ENCODE assay signal across 14 mouse cellular contexts in genomic region chr4:156253043-156253442, GRCm38 (mm10). TPM values are rescaled to one million over a fixed set of nuclear protein-coding genes. Genes with fewer than 3 reads are reported as not detected.
DNase-seq lines count a peak whose midpoint lies in the region; ATAC-seq and TF ChIP-seq lines count a peak whose summit lies in the region.
"Had no signal": no experiment of that assay in that cellular context is flagged by ENCODE, and none has a peak within 500 bp of the region (broad histone marks: within the 10 kb centered on the region; RNA-seq: fewer than 3 reads in every experiment).

No protein-coding gene starts in this region.

- ATAC-seq in hindbrain, embryonic 13.5 days (ENCODE audit: low FRiP score) = 0 out of 2 replicates have a peak, but pooled peaks have one; percentile 8
- peak; percentile 46 for ATAC-seq in common myeloid progenitor, adult 5-6 weeks (replicated peaks; ENCODE audit: low read depth, poor library complexity, severe bottlenecking)
- peak; percentile 81 for ATAC-seq in liver, postnatal 0 days

- DNase-seq in hindbrain, embryonic 10.5 days (ENCODE audit: low spot score) = no peak
- peak; percentile 59 for DNase-seq in MEL-GATA-1-ER (ENCODE audit: extremely low read depth, low read depth)
- DNase-seq in liver, postnatal 0 days = peak; percentile 62
- DNase-seq in layer of hippocampus, postnatal 10 days (ENCODE audit: low spot score in 2 of 2) = no peak
- no peak for DNase-seq in cerebellum, adult 2 months
- no peak for DNase-seq in cerebellum, postnatal 10 days
- DNase-seq: gastrocnemius, adult 2 months; lung, postnatal 14 days; right cerebral cortex, postnatal 4 days; thymus, postnatal 36 days had no signal

- TF ChIP-seq EP300 in liver, postnatal 0 days (IDR thresholded peaks at IDR 0.05; ENCODE audit: low read depth) = peak; percentile 99

- WGBS in hindbrain, embryonic 13.5 days = 33% methylated on average over 7 of the region's 7 CpGs
- WGBS in hindbrain, embryonic 10.5 days = 42% methylated on average over 7 of the region's 7 CpGs
- WGBS in liver, postnatal 0 days (ENCODE audit: insufficient replicate concordance) = 32% methylated on average over 7 of the region's 7 CpGs
- 63% methylated on average over 7 of the region's 7 CpGs for WGBS in cerebellum, adult 2 months

- peaks cover 19% of the 10 kb centered on the region for H3K36me3 ChIP-seq in hindbrain, embryonic 13.5 days
- H3K36me3 ChIP-seq in hindbrain, embryonic 10.5 days = peaks cover 17% of the 10 kb centered on the region
- peaks cover 30% of the 10 kb centered on the region for H3K36me3 ChIP-seq in liver, postnatal 0 days (replicated peaks; ENCODE audit: insufficient read depth, low read length)

- no peak overlapping the region for H3K9ac ChIP-seq in hindbrain, embryonic 13.5 days
- H3K9ac ChIP-seq in liver, postnatal 0 days (replicated peaks) = peak overlapping the region; percentile 23; the same call in 1 of the 2 replicates
- H3K9ac ChIP-seq: embryonic facial prominence, embryonic 15.5 days had no signal

- TF ChIP-seq CTCF in liver, postnatal 0 days (IDR thresholded peaks at IDR 0.05; ENCODE audit: low read depth) = no peak
- no peak for TF ChIP-seq CTCF in cerebellum, adult 2 months (IDR thresholded peaks at IDR 0.05; ENCODE audit: borderline replicate concordance, insufficient read depth, low read depth, low read length)

- H3K4me1 ChIP-seq in hindbrain, embryonic 13.5 days (replicated peaks) = peaks cover 40% of the 10 kb centered on the region
- peaks cover 36% of the 10 kb centered on the region for H3K4me1 ChIP-seq in hindbrain, embryonic 10.5 days (replicated peaks)
- peaks cover 25% of the 10 kb centered on the region for H3K4me1 ChIP-seq in liver, postnatal 0 days (ENCODE audit: insufficient read depth)
- H3K4me1 ChIP-seq in cerebellum, adult 2 months (ENCODE audit: control insufficient read depth, insufficient read depth, low read length) = 0 out of 2 replicates have a peak, but pooled peaks cover 3% of the 10 kb centered on the region

- no peaks in the 10 kb centered on the region for H3K9me3 ChIP-seq in hindbrain, embryonic 13.5 days
- no peaks in the 10 kb centered on the region for H3K9me3 ChIP-seq in hindbrain, embryonic 10.5 days
- H3K9me3 ChIP-seq in liver, postnatal 0 days (ENCODE audit: low read length) = no peaks in the 10 kb centered on the region
- H3K9me3 ChIP-seq: embryonic facial prominence, embryonic 15.5 days had no signal

- TF ChIP-seq POLR2A in cerebellum, adult 2 months (IDR thresholded peaks at IDR 0.05; ENCODE audit: borderline replicate concordance, insufficient read depth, low read length) = no peak

- no peak overlapping the region for H3K4me2 ChIP-seq in hindbrain, embryonic 13.5 days
- H3K4me2 ChIP-seq in liver, postnatal 0 days (ENCODE audit: low read depth, low read length) = peak overlapping the region; percentile 58
- H3K4me2 ChIP-seq: embryonic facial prominence, embryonic 15.5 days had no signal

- H3K27me3 ChIP-seq in hindbrain, embryonic 13.5 days = peaks cover 35% of the 10 kb centered on the region
- peaks cover 47% of the 10 kb centered on the region for H3K27me3 ChIP-seq in hindbrain, embryonic 10.5 days (ENCODE audit: insufficient read depth, poor library complexity, severe bottlenecking)
- peaks cover 17% of the 10 kb centered on the region for H3K27me3 ChIP-seq in liver, postnatal 0 days (ENCODE audit: insufficient read depth, low read length)
- no peaks in the 10 kb centered on the region; the same call in 1 of the 2 replicates for H3K27me3 ChIP-seq in cerebellum, adult 2 months (ENCODE audit: control insufficient read depth, insufficient read depth, low read length)

- H3K4me3 ChIP-seq in hindbrain, embryonic 13.5 days = no peak overlapping the region
- no peak overlapping the region for H3K4me3 ChIP-seq in hindbrain, embryonic 10.5 days
- peak overlapping the region; percentile 4 for H3K4me3 ChIP-seq in liver, postnatal 0 days (ENCODE audit: low read depth, low read length)
- H3K4me3 ChIP-seq in cerebellum, adult 2 months (replicated peaks; ENCODE audit: insufficient read depth, low read depth, low read length) = no peak overlapping the region
- H3K4me3 ChIP-seq: embryonic facial prominence, embryonic 15.5 days; gastrocnemius, adult 2 months had no signal

- no peak overlapping the region for H3K27ac ChIP-seq in hindbrain, embryonic 13.5 days
- no peak overlapping the region; the same call in 1 of the 2 replicates for H3K27ac ChIP-seq in hindbrain, embryonic 10.5 days
- H3K27ac ChIP-seq in liver, postnatal 0 days (ENCODE audit: low read depth) = peak overlapping the region; percentile 60
- no peak overlapping the region for H3K27ac ChIP-seq in cerebellum, adult 2 months (ENCODE audit: insufficient read depth, low read length)
- H3K27ac ChIP-seq: embryonic facial prominence, embryonic 15.5 days; gastrocnemius, adult 2 months had no signal

RNA-seq across cellular contexts. Expression of gene Samd11, which starts 2.4 kb away (rescaled TPM):
- polyA plus RNA-seq in hindbrain, embryonic 13.5 days (2015; fragmentation: Nextera tagmentation; extraction: Ambion mirVana) = 2.8 and 3.1 TPM in 2 replicates
- polyA plus RNA-seq in hindbrain, embryonic 10.5 days (2016; fragmentation: Nextera tagmentation; extraction: Ambion mirVana) = 2.1 and 2.7 TPM in 2 replicates
- 0.10 and 0.82 TPM in 2 replicates for total RNA-seq in common myeloid progenitor, adult 5-6 weeks (2017)
- polyA plus RNA-seq in liver, postnatal 0 days (2015; fragmentation: Nextera tagmentation; extraction: Ambion mirVana) = 9.7 and 10.3 TPM in 2 replicates
- 1 to 10 TPM; 2.9 to 4.2 TPM for total RNA-seq in layer of hippocampus, postnatal 10 days (2021)
- 1.7 and 1.8 TPM in 2 replicates for polyA plus RNA-seq in cerebellum, adult 2 months (2012; rRNA removed)
- total RNA-seq: gastrocnemius, adult 2 months had no signal

RNA-seq across cellular contexts. Expression of gene Noc2l, which starts 17.2 kb away (rescaled TPM):
- polyA plus RNA-seq in hindbrain, embryonic 13.5 days (2015; fragmentation: Nextera tagmentation; extraction: Ambion mirVana) = 49.0 and 53.7 TPM in 2 replicates
- polyA plus RNA-seq in hindbrain, embryonic 10.5 days (2016; fragmentation: Nextera tagmentation; extraction: Ambion mirVana) = 91.4 and 108 TPM in 2 replicates
- total RNA-seq in common myeloid progenitor, adult 5-6 weeks (2017) = 141 and 157 TPM in 2 replicates
- polyA plus RNA-seq in liver, postnatal 0 days (2015; fragmentation: Nextera tagmentation; extraction: Ambion mirVana) = 20.5 and 22.3 TPM in 2 replicates
- 10 to 100 TPM; 61.2 to 64.3 TPM for total RNA-seq in layer of hippocampus, postnatal 10 days (2021)
- polyA plus RNA-seq in cerebellum, adult 2 months (2012; rRNA removed) = 73.5 and 75.9 TPM in 2 replicates

RNA-seq across cellular contexts. Expression of gene Plekhn1, which starts 18.4 kb away (rescaled TPM):
- polyA plus RNA-seq in hindbrain, embryonic 13.5 days (2015; fragmentation: Nextera tagmentation; extraction: Ambion mirVana) = 26.4 and 26.6 TPM in 2 replicates
- polyA plus RNA-seq in hindbrain, embryonic 10.5 days (2016; fragmentation: Nextera tagmentation; extraction: Ambion mirVana) = 22.3 and 23.0 TPM in 2 replicates
- total RNA-seq in common myeloid progenitor, adult 5-6 weeks (2017) = 12.9 and 16.8 TPM in 2 replicates
- 2.0 and 2.3 TPM in 2 replicates for polyA plus RNA-seq in liver, postnatal 0 days (2015; fragmentation: Nextera tagmentation; extraction: Ambion mirVana)
- 10 to 100 TPM; 36.4 to 41.9 TPM for total RNA-seq in layer of hippocampus, postnatal 10 days (2021)
- 93.4 and 101 TPM in 2 replicates for polyA plus RNA-seq in cerebellum, adult 2 months (2012; rRNA removed)

RNA-seq across cellular contexts. Expression of gene Perm1, which starts 37.4 kb away (rescaled TPM):
- 2.5 and 2.7 TPM in 2 replicates for polyA plus RNA-seq in hindbrain, embryonic 13.5 days (2015; fragmentation: Nextera tagmentation; extraction: Ambion mirVana)
- polyA plus RNA-seq in hindbrain, embryonic 10.5 days (2016; fragmentation: Nextera tagmentation; extraction: Ambion mirVana) = 1.2 and 1.8 TPM in 2 replicates
- 0.09 TPM in 1 of 2 replicates, not detected in the other for total RNA-seq in common myeloid progenitor, adult 5-6 weeks (2017)
- polyA plus RNA-seq in liver, postnatal 0 days (2015; fragmentation: Nextera tagmentation; extraction: Ambion mirVana) = 0.08 and 0.19 TPM in 2 replicates
- under 1 TPM; 0.38 to 0.55 TPM for total RNA-seq in layer of hippocampus, postnatal 10 days (2021)
- 1.3 and 1.4 TPM in 2 replicates for polyA plus RNA-seq in cerebellum, adult 2 months (2012; rRNA removed)
- total RNA-seq: hematopoietic stem cell, adult 5-6 weeks had no signal

RNA-seq across cellular contexts. Expression of gene AW011738, which starts 49.9 kb away (rescaled TPM):
- polyA plus RNA-seq in hindbrain, embryonic 13.5 days (2015; fragmentation: Nextera tagmentation; extraction: Ambion mirVana) = 4.9 and 6.8 TPM in 2 replicates
- polyA plus RNA-seq in hindbrain, embryonic 10.5 days (2016; fragmentation: Nextera tagmentation; extraction: Ambion mirVana) = 4.3 and 7.0 TPM in 2 replicates
- 0.18 and 3.1 TPM in 2 replicates for total RNA-seq in common myeloid progenitor, adult 5-6 weeks (2017)
- polyA plus RNA-seq in liver, postnatal 0 days (2015; fragmentation: Nextera tagmentation; extraction: Ambion mirVana) = 1.7 and 1.9 TPM in 2 replicates
- total RNA-seq in layer of hippocampus, postnatal 10 days (2021) = 1 to 10 TPM; 6.1 to 6.3 TPM
- polyA plus RNA-seq in cerebellum, adult 2 months (2012; rRNA removed) = 6.6 and 6.8 TPM in 2 replicates

Comparison
In these comparisons a context has a peak if more than half of its experiments do, and no peak if none do; other contexts are left out.
1. ATAC-seq: peak in every context shown above with its lines; median percentile 81 in liver, postnatal 0 days; 46 in common myeloid progenitor, adult 5-6 weeks; 8 in hindbrain, embryonic 13.5 days.
2. DNase-seq: peak in MEL-GATA-1-ER (single experiment) and liver, postnatal 0 days (single experiment); none in hindbrain, embryonic 10.5 days (single experiment), layer of hippocampus, postnatal 10 days (0 of 2), cerebellum, adult 2 months (0 of 2) and cerebellum, postnatal 10 days (0 of 2).